Mouse (Mus musculus): ENCODE data around the gene Tmem222. TPM values are rescaled to one million over a fixed set of nuclear protein-coding genes. Genes with fewer than 3 reads are reported as not detected.
A peak's percentile ranks its signal among the peaks of the same experiment; 100 is the strongest.

Tmem222 gene
- polyA plus RNA-seq, 1 experiment from 2014 or later = 58.1 TPM

- H3K27me3 ChIP-seq (replicated peaks; ENCODE audit: insufficient read depth, low read length) = no peaks in the 10 kb centered on the region
- 77% methylated on average over 7 of the region's 7 CpGs for WGBS
- H3K36me3 ChIP-seq (ENCODE audit: insufficient read depth, low read length) = peaks cover 17% of the 10 kb centered on the region
- H3K9me3 ChIP-seq (ENCODE audit: low read length) = no peaks in the 10 kb centered on the region
- DNase-seq (ENCODE audit: low spot score) (no peak), ATAC-seq (no peak)
- no peak overlapping the region for H3K4me3 ChIP-seq (ENCODE audit: low read depth, low read length)
- no peak overlapping the region for H3K4me2 ChIP-seq (replicated peaks; ENCODE audit: low read depth, low read length)
- H3K9ac ChIP-seq (replicated peaks; ENCODE audit: low read depth) = no peak overlapping the region
- H3K27ac ChIP-seq (ENCODE audit: low read length) = no peak overlapping the region
- H3K4me1 ChIP-seq (ENCODE audit: insufficient read depth, low read depth, low read length) = no peaks in the 10 kb centered on the region
- TF ChIP-seq CTCF (IDR thresholded peaks at IDR 0.05) (no peak), EP300 (IDR thresholded peaks at IDR 0.05) (no peak)
These were observed 28.2 kb upstream of the Tmem222 start for GRCm38 (mm10) chr4:133305825-133306224.

- Histone ChIP-seq H3K4me2 (replicated peaks; ENCODE audit: low read depth, low read length) (no peak overlapping the region), H3K9ac (replicated peaks; ENCODE audit: low read depth) (no peak overlapping the region), H3K9me3 (ENCODE audit: low read length) (no peaks in the 10 kb centered on the region), H3K4me1 (ENCODE audit: insufficient read depth, low read depth, low read length) (no peaks in the 10 kb centered on the region), H3K4me3 (ENCODE audit: low read depth, low read length) (no peak overlapping the region), H3K36me3 (ENCODE audit: insufficient read depth, low read length) (peaks cover 20% of the 10 kb centered on the region), H3K27ac (ENCODE audit: low read length) (no peak overlapping the region), H3K27me3 (replicated peaks; ENCODE audit: insufficient read depth, low read length) (no peaks in the 10 kb centered on the region)
- ATAC-seq (no peak), DNase-seq (ENCODE audit: low spot score) (no peak)
- 93% methylated on average over 7 of the region's 7 CpGs for WGBS
- TF ChIP-seq CTCF (IDR thresholded peaks at IDR 0.05) (no peak), EP300 (IDR thresholded peaks at IDR 0.05) (no peak)
These were observed 27.2 kb upstream of the Tmem222 start for GRCm38 (mm10) chr4:133304770-133305169.

- TF ChIP-seq EP300 (IDR thresholded peaks at IDR 0.05) = no peak
- TF ChIP-seq CTCF (IDR thresholded peaks at IDR 0.05) = no peak
- no peak overlapping the region for H3K27ac ChIP-seq (ENCODE audit: low read length)
- no peaks in the 10 kb centered on the region for H3K9me3 ChIP-seq (ENCODE audit: low read length)
- H3K4me3 ChIP-seq (ENCODE audit: low read depth, low read length) = no peak overlapping the region
- peaks cover 24% of the 10 kb centered on the region for H3K36me3 ChIP-seq (ENCODE audit: insufficient read depth, low read length)
- no peak overlapping the region for H3K4me2 ChIP-seq (replicated peaks; ENCODE audit: low read depth, low read length)
- H3K27me3 ChIP-seq (replicated peaks; ENCODE audit: insufficient read depth, low read length) = no peaks in the 10 kb centered on the region
- WGBS = 72% methylated on average over 5 of the region's 5 CpGs
- no peaks in the 10 kb centered on the region for H3K4me1 ChIP-seq (ENCODE audit: insufficient read depth, low read depth, low read length)
- no peak for ATAC-seq
- no peak for DNase-seq (ENCODE audit: low spot score)
- H3K9ac ChIP-seq (replicated peaks; ENCODE audit: low read depth) = no peak overlapping the region
These were observed 25.1 kb upstream of the Tmem222 start for GRCm38 (mm10) chr4:133302668-133303067.

- Histone ChIP-seq H3K4me3 (ENCODE audit: low read depth, low read length) (no peak overlapping the region), H3K36me3 (ENCODE audit: insufficient read depth, low read length) (peaks cover 24% of the 10 kb centered on the region), H3K27ac (ENCODE audit: low read length) (no peak overlapping the region), H3K9me3 (ENCODE audit: low read length) (no peaks in the 10 kb centered on the region), H3K9ac (replicated peaks; ENCODE audit: low read depth) (no peak overlapping the region), H3K27me3 (replicated peaks; ENCODE audit: insufficient read depth, low read length) (no peaks in the 10 kb centered on the region), H3K4me2 (replicated peaks; ENCODE audit: low read depth, low read length) (no peak overlapping the region), H3K4me1 (ENCODE audit: insufficient read depth, low read depth, low read length) (no peaks in the 10 kb centered on the region)
- TF ChIP-seq CTCF (IDR thresholded peaks at IDR 0.05) = peak; percentile 92
- TF ChIP-seq EP300 (IDR thresholded peaks at IDR 0.05) = no peak
- ATAC-seq = peak; percentile 32; the same call in 1 of the 2 replicates
- DNase-seq (ENCODE audit: low spot score) = peak; percentile 74
- 22% methylated on average over 4 of the region's 4 CpGs for WGBS
These were observed 24.2 kb upstream of the Tmem222 start for GRCm38 (mm10) chr4:133301802-133302201.

- H3K4me2 ChIP-seq (replicated peaks; ENCODE audit: low read depth, low read length) = no peak overlapping the region
- ATAC-seq (no peak), DNase-seq (ENCODE audit: low spot score) (no peak)
- no peaks in the 10 kb centered on the region for H3K9me3 ChIP-seq (ENCODE audit: low read length)
- H3K9ac ChIP-seq (replicated peaks; ENCODE audit: low read depth) = no peak overlapping the region
- H3K27ac ChIP-seq (ENCODE audit: low read length) = no peak overlapping the region
- H3K4me1 ChIP-seq (ENCODE audit: insufficient read depth, low read depth, low read length) = no peaks in the 10 kb centered on the region
- WGBS = 89% methylated on average over 11 of the region's 11 CpGs
- peaks cover 33% of the 10 kb centered on the region for H3K36me3 ChIP-seq (ENCODE audit: insufficient read depth, low read length)
- H3K27me3 ChIP-seq (replicated peaks; ENCODE audit: insufficient read depth, low read length) = no peaks in the 10 kb centered on the region
- H3K4me3 ChIP-seq (ENCODE audit: low read depth, low read length) = no peak overlapping the region
- TF ChIP-seq CTCF (IDR thresholded peaks at IDR 0.05) (no peak), EP300 (IDR thresholded peaks at IDR 0.05) (no peak)
These were observed 22.8 kb upstream of the Tmem222 start for GRCm38 (mm10) chr4:133300421-133300820.

GRCm38 (mm10) chr4:133299701-133300100 is 22.1 kb upstream of the Tmem222 start:
- no peak overlapping the region for H3K4me3 ChIP-seq (ENCODE audit: low read depth, low read length)
- H3K4me1 ChIP-seq (ENCODE audit: insufficient read depth, low read depth, low read length) = no peaks in the 10 kb centered on the region
- H3K27ac ChIP-seq (ENCODE audit: low read length) = no peak overlapping the region
- H3K4me2 ChIP-seq (replicated peaks; ENCODE audit: low read depth, low read length) = no peak overlapping the region
- 63% methylated on average over 5 of the region's 5 CpGs for WGBS
- DNase-seq (ENCODE audit: low spot score) = no peak
- no peaks in the 10 kb centered on the region for H3K27me3 ChIP-seq (replicated peaks; ENCODE audit: insufficient read depth, low read length)
- H3K36me3 ChIP-seq (ENCODE audit: insufficient read depth, low read length) = peaks cover 40% of the 10 kb centered on the region
- no peaks in the 10 kb centered on the region for H3K9me3 ChIP-seq (ENCODE audit: low read length)
- no peak overlapping the region for H3K9ac ChIP-seq (replicated peaks; ENCODE audit: low read depth)
- no peak for ATAC-seq
- TF ChIP-seq CTCF (IDR thresholded peaks at IDR 0.05) (no peak), EP300 (IDR thresholded peaks at IDR 0.05) (no peak)

Data from lung, postnatal 0 days (tissue).